Mouse (Mus musculus): ENCODE measurements around the gene Mfap1b. TPM values are rescaled to one million over a fixed set of nuclear protein-coding genes. Genes with fewer than 3 reads are reported as not detected.
"Not testable (repeated sequence)": the region's sequence is repeated elsewhere in the genome, so short reads cannot be mapped to it uniquely, and the experiment has no call there.

The Mfap1b gene
- polyA plus RNA-seq, 1 experiment from 2014 or later = 55.4 TPM

DNA sequence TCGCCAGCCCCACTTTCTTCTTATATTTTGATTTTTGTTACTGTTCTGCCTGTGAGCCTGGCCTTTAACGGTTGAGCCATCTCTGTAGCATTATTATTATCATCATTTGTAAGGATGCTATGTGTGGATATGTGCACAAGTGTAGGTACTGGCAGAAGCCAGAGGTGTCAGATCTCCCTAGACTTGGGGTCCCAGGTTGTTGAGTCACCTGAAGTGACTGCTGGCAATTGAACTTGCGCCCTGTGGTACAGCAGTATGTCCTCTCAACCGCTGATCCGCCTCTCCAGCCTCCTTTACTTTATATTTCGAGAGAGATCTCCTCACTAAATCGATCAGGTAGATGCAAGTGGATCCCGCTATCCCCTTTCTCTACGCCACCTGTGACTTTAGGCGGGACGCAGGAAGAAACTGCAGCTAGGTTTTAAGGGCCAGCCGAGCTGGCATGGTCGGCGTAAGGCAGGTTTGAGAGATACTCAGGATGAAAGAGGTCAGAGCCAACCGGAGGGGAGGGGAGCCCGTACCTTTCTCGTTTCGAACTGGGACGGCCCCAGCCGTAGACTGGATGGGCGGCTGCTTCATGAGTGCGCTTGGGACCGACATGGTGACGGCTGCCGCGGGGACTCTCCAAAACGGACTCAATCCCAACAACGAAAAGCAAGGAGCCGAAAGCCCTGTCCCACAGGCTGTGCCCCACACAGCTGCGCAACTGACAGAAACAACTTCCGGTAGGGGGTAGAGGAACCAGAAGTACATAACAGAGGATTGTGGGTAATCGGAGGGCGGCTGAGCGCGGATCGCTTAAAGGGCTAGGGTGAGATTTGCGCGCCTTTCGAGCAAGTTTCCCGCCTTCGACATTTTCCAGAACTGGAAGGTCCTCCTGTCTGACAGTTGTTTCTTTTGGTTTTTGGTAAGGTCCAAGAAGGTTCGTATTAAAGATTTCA is 32.3 kb upstream of the Mfap1b start, which contains the start of the genes Mfap1a and Wdr76:
Gene Mfap1a, minus strand, starts transcription at position 724 of the 941 bp plus-strand sequence.
Gene Wdr76, plus strand, starts transcription at position 782 of the 941 bp plus-strand sequence.
- peak within 1 kb of the TSS; percentile 80 for H3K27ac ChIP-seq (replicated peaks)

DNA sequence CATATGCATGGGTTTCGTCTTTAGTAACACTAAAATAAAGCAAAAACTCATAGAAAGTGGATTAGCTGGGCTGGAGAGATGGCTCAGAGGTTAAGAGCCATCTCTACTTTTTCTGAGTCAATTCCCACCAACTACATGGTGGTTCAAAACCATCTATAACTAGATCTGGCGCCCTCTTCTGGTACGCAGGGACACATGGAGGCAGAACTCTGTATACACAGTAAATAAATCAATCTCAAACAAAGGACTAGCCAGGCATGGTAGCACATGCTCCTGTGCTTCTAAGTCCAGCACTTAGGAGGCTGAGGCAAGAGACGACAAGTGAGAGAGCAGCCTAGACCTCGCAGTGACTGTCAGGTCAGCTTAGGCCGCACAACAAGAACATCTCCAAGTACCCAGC is 27.7 kb upstream of the Mfap1b start:
- 74% methylated on average over 4 of the region's 6 CpGs for WGBS
- H3K36me3 ChIP-seq (replicated peaks) = peaks cover 23% of the 10 kb centered on the region
- H3K4me1 ChIP-seq; DNase-seq (ENCODE audit: low spot score); H3K4me3 ChIP-seq; H3K27ac ChIP-seq (replicated peaks); H3K9me3 ChIP-seq; H3K27me3 ChIP-seq (replicated peaks; ENCODE audit: low read depth, poor library complexity, severe bottlenecking): not testable (repeated sequence)

More for the DNA sequence above, 32.3 kb upstream of the Mfap1b start, which contains the start of the genes Mfap1a and Wdr76:
- peaks cover 18% of the 10 kb centered on the region for H3K4me1 ChIP-seq
- DNase-seq (ENCODE audit: low spot score) = peak; percentile 90
- peaks cover 44% of the 10 kb centered on the region for H3K36me3 ChIP-seq (replicated peaks)
- peak within 1 kb of the TSS; percentile 67 for H3K4me3 ChIP-seq
- WGBS = 5% methylated on average over 42 of the region's 42 CpGs
- not testable (repeated sequence) for H3K9me3 ChIP-seq; H3K27me3 ChIP-seq (replicated peaks; ENCODE audit: low read depth, poor library complexity, severe bottlenecking)

DNA sequence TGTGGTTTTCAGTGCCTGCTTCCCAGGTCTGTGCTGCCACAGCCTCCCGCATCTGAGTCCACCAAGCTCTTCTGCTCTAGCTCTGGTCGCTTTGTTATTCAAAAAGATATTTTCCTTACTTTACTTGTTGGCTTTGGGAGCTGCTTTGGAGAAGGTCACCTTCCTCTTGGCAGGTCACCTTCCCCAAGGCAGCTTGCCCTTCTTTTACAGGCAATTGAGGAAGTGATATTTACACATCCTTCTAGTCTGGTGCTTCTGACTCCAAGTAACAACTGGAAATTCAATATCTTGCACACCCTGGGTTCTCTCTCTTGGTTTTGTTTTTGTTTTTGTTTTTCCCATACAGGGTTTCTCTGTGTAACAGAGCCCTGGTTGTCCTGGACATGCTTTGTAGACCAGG is 10.5 kb upstream of the Mfap1b start:
- not testable (repeated sequence) for H3K27ac ChIP-seq (replicated peaks); H3K4me1 ChIP-seq; H3K9me3 ChIP-seq; H3K36me3 ChIP-seq (replicated peaks); H3K27me3 ChIP-seq (replicated peaks; ENCODE audit: low read depth, poor library complexity, severe bottlenecking); H3K4me3 ChIP-seq; DNase-seq (ENCODE audit: low spot score)
- 83% methylated on average over 2 of the region's 2 CpGs for WGBS

DNA sequence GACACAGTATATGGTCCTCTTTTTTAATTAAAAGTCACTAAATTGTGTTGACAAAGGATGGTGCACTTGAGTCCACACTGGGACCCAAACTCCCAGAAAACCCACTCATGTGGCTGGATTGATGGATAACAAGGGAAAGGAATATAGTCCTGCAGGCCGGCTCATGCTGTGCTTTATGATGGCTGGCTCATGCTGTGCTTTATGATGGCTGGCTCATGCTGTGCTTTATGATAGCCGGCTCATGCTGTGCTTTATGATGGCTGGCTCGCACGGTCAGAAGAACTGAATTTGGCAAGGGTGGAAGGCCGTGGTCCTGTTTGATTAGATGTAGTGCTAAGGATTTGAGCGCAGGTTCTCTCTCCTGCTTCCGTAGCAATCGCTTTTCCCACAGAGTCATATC is 9.7 kb upstream of the Mfap1b start:
- no peaks in the 10 kb centered on the region for H3K36me3 ChIP-seq (replicated peaks)
- DNase-seq (ENCODE audit: low spot score) = no peak
- H3K4me3 ChIP-seq = no peak overlapping the region
- no peaks in the 10 kb centered on the region for H3K4me1 ChIP-seq
- H3K9me3 ChIP-seq = no peaks in the 10 kb centered on the region
- H3K27ac ChIP-seq (replicated peaks) = no peak overlapping the region
- WGBS = 75% methylated on average over 8 of the region's 8 CpGs
- no peaks in the 10 kb centered on the region for H3K27me3 ChIP-seq (replicated peaks; ENCODE audit: low read depth, poor library complexity, severe bottlenecking)

DNA sequence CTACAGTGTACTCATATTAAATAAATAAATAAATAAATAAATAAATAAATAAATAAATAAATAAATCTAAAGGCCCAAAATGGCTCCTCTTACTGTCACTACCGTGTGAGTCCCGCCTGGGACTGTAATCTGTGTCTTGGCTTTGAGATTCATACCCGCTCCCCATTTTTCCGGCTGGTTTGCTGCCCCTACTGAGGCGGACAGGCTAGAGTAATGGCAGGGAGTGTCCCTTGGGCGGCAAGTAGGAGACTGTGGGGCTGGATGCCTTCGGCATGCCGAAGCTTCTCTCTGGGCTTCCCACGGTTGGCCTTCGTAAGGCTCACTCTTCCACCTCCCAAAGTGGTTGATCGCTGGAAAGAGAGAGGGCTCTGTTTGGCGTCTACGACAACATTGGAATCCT is 7.0 kb upstream of the Mfap1b start:
- DNase-seq (ENCODE audit: low spot score); H3K4me1 ChIP-seq; H3K36me3 ChIP-seq (replicated peaks); H3K27ac ChIP-seq (replicated peaks); H3K4me3 ChIP-seq; H3K27me3 ChIP-seq (replicated peaks; ENCODE audit: low read depth, poor library complexity, severe bottlenecking); H3K9me3 ChIP-seq: not testable (repeated sequence)
- WGBS = 85% methylated on average over 13 of the region's 13 CpGs

DNA sequence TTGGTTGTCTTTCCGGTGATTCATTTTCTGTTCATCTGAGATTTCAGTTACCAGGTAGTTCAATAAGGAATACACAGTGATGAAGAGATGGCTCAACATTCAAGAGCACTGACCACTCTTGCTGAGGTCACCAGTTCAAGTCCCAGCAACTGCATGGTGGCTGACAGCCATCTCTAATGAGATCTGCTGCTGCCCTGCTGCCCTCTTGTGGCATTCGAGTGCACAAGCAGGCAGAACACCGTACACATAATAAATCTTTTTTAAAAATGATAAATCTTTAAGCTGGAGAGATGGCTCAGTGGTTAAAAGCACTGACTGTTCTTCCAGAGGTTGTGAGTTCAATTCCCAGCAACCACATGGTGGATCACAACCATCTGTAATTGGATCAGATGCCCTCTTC is 6.6 kb upstream of the Mfap1b start:
- Histone ChIP-seq H3K36me3 (replicated peaks) (no peaks in the 10 kb centered on the region), H3K4me1 (no peaks in the 10 kb centered on the region), H3K27ac (replicated peaks) (no peak overlapping the region), H3K4me3 (no peak overlapping the region), H3K27me3 (replicated peaks; ENCODE audit: low read depth, poor library complexity, severe bottlenecking) (no peaks in the 10 kb centered on the region), H3K9me3 (no peaks in the 10 kb centered on the region)
- no peak for DNase-seq (ENCODE audit: low spot score)
- WGBS = 62% methylated on average over 3 of the region's 3 CpGs

DNA sequence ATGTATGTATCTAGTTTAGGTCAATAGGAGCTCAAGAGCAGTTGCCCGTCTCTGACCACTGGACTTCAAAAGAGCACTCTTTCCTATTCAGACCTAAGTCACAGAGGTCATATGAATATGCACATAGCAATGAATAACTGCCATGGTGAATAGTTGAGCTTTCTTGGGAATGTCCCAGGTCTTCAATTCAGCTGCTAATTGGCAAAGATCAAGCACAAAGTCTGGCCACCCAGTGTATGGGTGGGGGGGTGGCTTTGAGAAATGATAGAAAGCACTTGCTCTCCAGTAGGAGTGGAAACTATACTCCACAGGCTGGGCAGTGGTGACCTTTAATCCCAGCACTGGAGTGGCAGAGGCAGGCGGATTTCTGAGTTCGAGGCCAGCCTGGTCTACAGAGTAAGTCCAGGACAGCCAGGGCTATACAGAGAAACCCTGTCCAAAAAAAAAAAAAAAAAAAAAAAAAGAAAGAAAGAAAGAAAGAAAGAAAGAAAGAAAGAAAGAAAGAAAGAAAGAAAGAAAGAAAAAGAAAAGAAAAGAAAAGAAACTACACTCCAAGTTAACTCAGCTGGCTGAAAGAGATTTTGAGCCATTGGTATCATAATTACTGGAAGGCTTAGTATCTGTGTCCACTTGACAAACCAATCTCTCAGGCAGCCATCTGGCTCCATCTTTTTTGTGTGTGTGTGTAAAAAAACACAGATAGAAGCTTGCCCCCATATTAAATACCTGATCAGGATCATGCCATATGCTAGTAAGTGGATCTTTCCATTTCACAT is 3.8 kb upstream of the Mfap1b start:
- Histone ChIP-seq H3K27me3 (replicated peaks; ENCODE audit: low read depth, poor library complexity, severe bottlenecking) (no peaks in the 10 kb centered on the region), H3K9me3 (no peaks in the 10 kb centered on the region), H3K27ac (replicated peaks) (no peak overlapping the region), H3K4me3 (no peak overlapping the region), H3K4me1 (0 out of 2 replicates have a peak, but pooled peaks cover 7% of the 10 kb centered on the region), H3K36me3 (replicated peaks) (no peaks in the 10 kb centered on the region)
- WGBS = 82% methylated on average over 3 of the region's 3 CpGs
- DNase-seq (ENCODE audit: low spot score) = no peak

DNA sequence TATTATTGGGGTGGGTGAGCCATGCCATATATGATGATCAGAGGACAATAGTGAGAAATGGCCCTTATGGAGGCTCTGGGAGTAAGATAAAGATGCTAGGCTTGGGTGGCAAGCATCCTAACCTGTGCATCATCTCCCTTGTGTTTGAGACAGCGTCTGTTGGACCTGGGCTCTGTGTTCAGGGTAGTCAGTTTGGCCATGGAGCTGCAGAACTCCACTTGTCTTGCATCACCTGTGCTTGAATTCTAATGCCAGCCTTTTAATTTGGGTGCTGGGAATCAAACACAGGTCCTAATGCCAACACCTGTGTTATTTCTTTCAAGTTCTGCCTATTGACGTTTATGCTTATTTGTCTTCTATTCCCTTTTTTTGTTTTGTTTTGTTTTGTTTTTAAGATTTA is 1.4 kb upstream of the Mfap1b start:
- H3K9me3 ChIP-seq; DNase-seq (ENCODE audit: low spot score); H3K27me3 ChIP-seq (replicated peaks; ENCODE audit: low read depth, poor library complexity, severe bottlenecking); H3K4me1 ChIP-seq; H3K4me3 ChIP-seq; H3K27ac ChIP-seq (replicated peaks): not testable (repeated sequence)
- 92% methylated on average over 2 of the region's 2 CpGs for WGBS
- peaks cover 11% of the 10 kb centered on the region for H3K36me3 ChIP-seq (replicated peaks)

DNA sequence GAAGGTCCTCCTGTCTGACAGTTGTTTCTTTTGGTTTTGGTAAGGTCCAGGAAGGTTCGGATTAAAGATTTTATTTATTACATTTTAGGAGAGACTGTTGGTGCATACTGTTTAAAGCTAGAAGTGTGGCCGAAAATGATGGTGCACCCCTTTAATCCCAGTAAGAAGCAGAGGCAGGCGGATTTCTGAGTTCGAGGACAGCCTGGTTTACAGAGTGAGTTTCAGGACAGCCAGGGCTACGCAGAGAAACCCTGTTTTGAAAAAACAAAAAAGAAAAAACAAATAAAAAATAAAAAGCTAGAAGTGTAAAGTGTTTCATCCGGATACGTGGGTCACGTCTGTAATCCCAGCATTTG is 291 bp upstream of the Mfap1b start:
- Histone ChIP-seq H3K27me3 (replicated peaks; ENCODE audit: low read depth, poor library complexity, severe bottlenecking) (no peaks in the 10 kb centered on the region), H3K27ac (replicated peaks) (peak overlapping the region; percentile 63), H3K36me3 (replicated peaks) (peaks cover 12% of the 10 kb centered on the region), H3K4me3 (peak overlapping the region; percentile 68), H3K4me1 (0 out of 2 replicates have a peak, but pooled peaks cover 7% of the 10 kb centered on the region), H3K9me3 (no peaks in the 10 kb centered on the region)
- WGBS = 38% methylated on average over 8 of the region's 8 CpGs
- no peak for DNase-seq (ENCODE audit: low spot score)

DNA sequence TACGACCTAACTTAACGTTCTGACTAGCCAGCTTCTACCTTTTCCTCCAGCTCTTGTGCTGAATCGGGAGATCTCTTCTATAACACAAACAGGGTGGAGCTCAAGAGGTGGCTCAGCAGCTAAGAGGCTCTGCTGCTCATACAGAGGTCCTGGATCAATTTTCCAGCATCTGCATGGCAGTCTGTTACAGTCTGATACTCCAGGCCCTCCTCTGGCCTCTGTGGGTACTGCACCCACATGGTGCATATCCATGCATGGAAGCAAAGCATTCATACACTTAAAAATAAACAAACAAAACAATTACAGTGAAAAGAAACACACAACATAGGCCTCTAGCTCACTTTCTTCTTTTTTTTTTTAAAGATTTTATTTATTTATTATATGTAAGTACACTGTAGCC is 1.1 kb downstream of the Mfap1b start:
- H3K36me3 ChIP-seq (replicated peaks) = peaks cover 16% of the 10 kb centered on the region
- H3K4me3 ChIP-seq = peak overlapping the region; percentile 68
- H3K4me1 ChIP-seq; H3K27ac ChIP-seq (replicated peaks); H3K27me3 ChIP-seq (replicated peaks; ENCODE audit: low read depth, poor library complexity, severe bottlenecking); H3K9me3 ChIP-seq; DNase-seq (ENCODE audit: low spot score): not testable (repeated sequence)
- WGBS = 97% methylated on average over 3 of the region's 3 CpGs

DNA sequence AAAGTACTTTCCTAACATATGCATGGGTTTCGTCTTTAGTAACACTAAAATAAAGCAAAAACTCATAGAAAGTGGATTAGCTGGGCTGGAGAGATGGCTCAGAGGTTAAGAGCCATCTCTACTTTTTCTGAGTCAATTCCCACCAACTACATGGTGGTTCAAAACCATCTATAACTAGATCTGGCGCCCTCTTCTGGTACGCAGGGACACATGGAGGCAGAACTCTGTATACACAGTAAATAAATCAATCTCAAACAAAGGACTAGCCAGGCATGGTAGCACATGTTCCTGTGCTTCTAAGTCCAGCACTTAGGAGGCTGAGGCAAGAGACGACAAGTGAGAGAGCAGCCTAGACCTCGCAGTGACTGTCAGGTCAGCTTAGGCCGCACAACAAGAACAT is 4.9 kb downstream of the Mfap1b start:
- not testable (repeated sequence) for DNase-seq (ENCODE audit: low spot score); H3K9me3 ChIP-seq
- 63% methylated on average over 4 of the region's 6 CpGs for WGBS

DNA sequence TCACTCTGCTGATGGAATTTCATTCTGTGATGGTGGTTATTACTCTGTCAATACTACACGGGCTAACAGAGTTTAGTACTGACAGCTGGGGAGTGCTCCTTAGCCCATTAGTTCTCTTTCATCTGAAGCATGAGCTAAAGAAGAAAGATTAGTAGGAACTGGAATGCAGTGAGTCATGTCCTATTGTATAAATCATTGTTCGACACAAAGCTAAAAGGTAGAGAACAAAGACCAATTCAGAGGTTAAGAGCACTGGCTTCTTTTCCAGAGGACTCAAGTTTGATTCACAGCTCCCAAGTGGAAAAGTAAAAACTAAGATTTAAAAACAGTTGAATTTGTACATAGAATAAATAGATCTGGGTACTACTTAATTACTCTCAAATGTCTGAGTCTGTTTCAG is 13.8 kb downstream of the Mfap1b start:
- Histone ChIP-seq H3K9me3 (no peaks in the 10 kb centered on the region), H3K27ac (replicated peaks) (no peak overlapping the region), H3K36me3 (replicated peaks) (peaks cover 35% of the 10 kb centered on the region), H3K4me1 (peaks cover 13% of the 10 kb centered on the region), H3K4me3 (no peak overlapping the region), H3K27me3 (replicated peaks; ENCODE audit: low read depth, poor library complexity, severe bottlenecking) (no peaks in the 10 kb centered on the region)
- DNase-seq (ENCODE audit: low spot score) = no peak
- WGBS = 81% methylated on average over 2 of the region's 2 CpGs

More for the DNA sequence above, 4.9 kb downstream of the Mfap1b start:
- H3K4me1 ChIP-seq; H3K27ac ChIP-seq (replicated peaks); H3K4me3 ChIP-seq; H3K27me3 ChIP-seq (replicated peaks; ENCODE audit: low read depth, poor library complexity, severe bottlenecking): not testable (repeated sequence)
- H3K36me3 ChIP-seq (replicated peaks) = peaks cover 17% of the 10 kb centered on the region

All from embryonic facial prominence, embryonic 10.5 days (tissue).